Mouse (Mus musculus): ENCODE results near the gene Tmem163. TPM values are rescaled to one million over a fixed set of nuclear protein-coding genes. Genes with fewer than 3 reads are reported as not detected.

Gene Tmem163
- polyA plus RNA-seq, 1 experiment from 2014 or later: 31.6 TPM

GRCm38 (mm10) chr1:127470175-127470574 lies 209.2 kb downstream of the Tmem163 start:
- Histone ChIP-seq H3K9ac (ENCODE audit: low read length) (no peak overlapping the region), H3K4me1 (ENCODE audit: control insufficient read depth in 2 of 2, insufficient read depth in 2 of 2, low read length in 2 of 2) (peaks cover 13 to 28% of the 10 kb centered on the region in 2 experiments), H3K9me3 (ENCODE audit: control insufficient read depth, low read length) (no peaks in the 10 kb centered on the region), H3K36me3 (ENCODE audit: control insufficient read depth, insufficient read depth, low read length) (peaks cover 16% of the 10 kb centered on the region; the same call in 1 of the 2 replicates), H3K4me2 (ENCODE audit: low read length) (no peak overlapping the region), H3K27ac (replicated peaks in 1 of 2; ENCODE audit: control insufficient read depth in 1 of 2, insufficient read depth in 1 of 2, low read depth in 2 of 2, low read length in 2 of 2) (no peak overlapping the region), H3K4me3 (ENCODE audit: control insufficient read depth in 1 of 2, insufficient read depth in 1 of 2, low read depth in 1 of 2, low read length in 2 of 2) (no peak overlapping the region), H3K27me3 (ENCODE audit: control insufficient read depth, insufficient read depth, low read length) (no peaks in the 10 kb centered on the region)
- 82% methylated on average over 4 of the region's 4 CpGs for WGBS
- no peak for ATAC-seq (ENCODE audit: insufficient number of reproducible peaks, insufficient read depth, low FRiP score, low read depth)

DNA sequence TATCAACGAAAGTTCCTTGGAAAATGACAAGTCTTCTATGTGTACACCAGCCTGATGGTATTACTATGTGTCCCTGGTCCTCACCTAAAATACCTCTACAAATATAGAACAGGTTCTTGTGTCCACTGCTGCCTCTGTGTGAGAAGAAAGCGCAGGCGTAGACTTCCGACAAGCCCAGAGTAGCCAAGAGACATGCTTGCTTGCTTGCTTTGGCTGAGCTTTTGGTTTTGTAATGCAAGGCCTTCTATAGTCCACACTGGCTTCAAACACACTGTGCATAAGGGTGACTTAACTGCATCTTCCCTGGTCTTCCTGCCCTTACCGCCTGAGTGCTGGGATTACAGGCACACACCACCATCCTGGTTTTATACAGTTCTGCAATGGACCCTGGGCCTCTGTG lies 212.1 kb downstream of the Tmem163 start:
- Histone ChIP-seq H3K36me3 (ENCODE audit: control insufficient read depth, insufficient read depth, low read length) (peaks cover 16% of the 10 kb centered on the region; the same call in 1 of the 2 replicates), H3K27me3 (ENCODE audit: control insufficient read depth, insufficient read depth, low read length) (no peaks in the 10 kb centered on the region), H3K4me1 (ENCODE audit: control insufficient read depth in 2 of 2, insufficient read depth in 2 of 2, low read length in 2 of 2) (peaks cover 7 to 19% of the 10 kb centered on the region in 2 experiments), H3K27ac (replicated peaks in 1 of 2; ENCODE audit: control insufficient read depth in 1 of 2, insufficient read depth in 1 of 2, low read depth in 2 of 2, low read length in 2 of 2) (no peak overlapping the region), H3K4me2 (ENCODE audit: low read length) (no peak overlapping the region), H3K4me3 (ENCODE audit: control insufficient read depth in 1 of 2, insufficient read depth in 1 of 2, low read depth in 1 of 2, low read length in 2 of 2) (no peak overlapping the region), H3K9me3 (ENCODE audit: control insufficient read depth, low read length) (no peaks in the 10 kb centered on the region), H3K9ac (ENCODE audit: low read length) (no peak overlapping the region)
- 89% methylated on average over 5 of the region's 5 CpGs for WGBS
- no peak for ATAC-seq (ENCODE audit: insufficient number of reproducible peaks, insufficient read depth, low FRiP score, low read depth)

GRCm38 (mm10) chr1:127465292-127465691 lies 214.1 kb downstream of the Tmem163 start:
- Histone ChIP-seq H3K36me3 (ENCODE audit: control insufficient read depth, insufficient read depth, low read length) (peaks cover 9% of the 10 kb centered on the region), H3K4me2 (ENCODE audit: low read length) (peak overlapping the region; percentile 33), H3K9ac (ENCODE audit: low read length) (no peak overlapping the region), H3K4me3 (ENCODE audit: control insufficient read depth in 1 of 2, insufficient read depth in 1 of 2, low read depth in 1 of 2, low read length in 2 of 2) (no peak overlapping the region), H3K4me1 (ENCODE audit: control insufficient read depth in 2 of 2, insufficient read depth in 2 of 2, low read length in 2 of 2) (peaks cover 7 to 20% of the 10 kb centered on the region in 2 experiments; a peak in 3 of 4 replicates), H3K27ac (replicated peaks in 1 of 2; ENCODE audit: control insufficient read depth in 1 of 2, insufficient read depth in 1 of 2, low read depth in 2 of 2, low read length in 2 of 2) (peak overlapping the region; percentile 19 to 59), H3K9me3 (ENCODE audit: control insufficient read depth, low read length) (no peaks in the 10 kb centered on the region), H3K27me3 (ENCODE audit: control insufficient read depth, insufficient read depth, low read length) (no peaks in the 10 kb centered on the region)
- no peak for ATAC-seq (ENCODE audit: insufficient number of reproducible peaks, insufficient read depth, low FRiP score, low read depth)
- WGBS: 5% methylated on average over 6 of the region's 6 CpGs

DNA sequence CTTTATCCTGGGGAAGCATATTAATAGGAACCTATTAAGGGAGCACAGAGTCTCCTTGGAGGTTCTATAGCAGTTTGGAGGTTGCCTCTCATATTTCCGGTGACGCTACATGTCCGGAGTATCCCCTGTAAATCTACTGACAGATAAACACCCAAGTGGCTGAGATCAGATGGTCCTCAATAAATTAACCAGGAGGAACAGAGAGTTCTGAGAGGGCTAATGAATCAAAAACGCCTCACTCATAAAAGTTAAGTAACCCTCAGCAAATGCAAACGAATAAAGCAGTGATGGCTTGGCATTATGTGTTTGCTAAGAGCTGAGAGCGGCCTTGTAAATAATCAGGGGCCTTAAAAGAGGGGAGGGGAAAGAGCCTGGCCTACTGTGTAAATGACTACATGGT lies 215.3 kb downstream of the Tmem163 start:
- H3K4me1 ChIP-seq (ENCODE audit: control insufficient read depth in 2 of 2, insufficient read depth in 2 of 2, low read length in 2 of 2): peaks cover 7 to 20% of the 10 kb centered on the region in 2 experiments; a peak in 3 of 4 replicates
- H3K4me3 ChIP-seq (ENCODE audit: control insufficient read depth in 1 of 2, insufficient read depth in 1 of 2, low read depth in 1 of 2, low read length in 2 of 2): no peak overlapping the region
- no peak overlapping the region for H3K4me2 ChIP-seq (ENCODE audit: low read length)
- H3K36me3 ChIP-seq (ENCODE audit: control insufficient read depth, insufficient read depth, low read length): peaks cover 9% of the 10 kb centered on the region
- no peak for ATAC-seq (ENCODE audit: insufficient number of reproducible peaks, insufficient read depth, low FRiP score, low read depth)
- no peak overlapping the region for H3K9ac ChIP-seq (ENCODE audit: low read length)
- H3K9me3 ChIP-seq (ENCODE audit: control insufficient read depth, low read length): no peaks in the 10 kb centered on the region
- no peak overlapping the region for H3K27ac ChIP-seq (replicated peaks in 1 of 2; ENCODE audit: control insufficient read depth in 1 of 2, insufficient read depth in 1 of 2, low read depth in 2 of 2, low read length in 2 of 2)
- no peaks in the 10 kb centered on the region for H3K27me3 ChIP-seq (ENCODE audit: control insufficient read depth, insufficient read depth, low read length)
- WGBS: 94% methylated on average over 6 of the region's 6 CpGs

DNA sequence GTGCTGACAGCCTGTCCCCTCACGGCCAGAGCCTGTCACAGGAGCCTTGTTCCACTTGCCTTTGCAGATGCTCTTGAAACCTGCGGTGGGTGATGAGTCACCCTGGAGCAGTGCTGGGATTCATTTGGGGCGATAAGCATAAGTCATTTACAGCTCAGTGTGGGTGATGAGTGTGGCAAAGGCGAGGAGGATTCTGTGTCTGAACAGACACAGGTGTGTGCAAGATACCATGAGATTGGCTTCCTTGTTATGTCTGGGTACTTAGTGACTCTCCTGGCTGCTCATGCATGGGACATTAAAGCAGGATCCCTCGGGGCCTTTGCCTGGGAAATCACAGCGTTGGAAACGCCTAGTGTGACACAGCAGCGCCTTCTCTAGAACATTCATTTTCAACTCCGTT lies 218.3 kb downstream of the Tmem163 start:
- H3K9me3 ChIP-seq (ENCODE audit: control insufficient read depth, low read length): no peaks in the 10 kb centered on the region
- H3K4me2 ChIP-seq (ENCODE audit: low read length): no peak overlapping the region
- no peak overlapping the region for H3K4me3 ChIP-seq (ENCODE audit: control insufficient read depth in 1 of 2, insufficient read depth in 1 of 2, low read depth in 1 of 2, low read length in 2 of 2)
- 53% methylated on average over 9 of the region's 9 CpGs for WGBS
- ATAC-seq (ENCODE audit: insufficient number of reproducible peaks, insufficient read depth, low FRiP score, low read depth): no peak
- H3K36me3 ChIP-seq (ENCODE audit: control insufficient read depth, insufficient read depth, low read length): peaks cover 9% of the 10 kb centered on the region
- peak overlapping the region; percentile 41; the same call in 1 of the 2 replicates for H3K9ac ChIP-seq (ENCODE audit: low read length)
- H3K4me1 ChIP-seq (ENCODE audit: control insufficient read depth in 2 of 2, insufficient read depth in 2 of 2, low read length in 2 of 2): peaks cover 7 to 20% of the 10 kb centered on the region in 2 experiments; a peak in 3 of 4 replicates
- H3K27me3 ChIP-seq (ENCODE audit: control insufficient read depth, insufficient read depth, low read length): no peaks in the 10 kb centered on the region
- no peak overlapping the region for H3K27ac ChIP-seq (replicated peaks in 1 of 2; ENCODE audit: control insufficient read depth in 1 of 2, insufficient read depth in 1 of 2, low read depth in 2 of 2, low read length in 2 of 2)

DNA sequence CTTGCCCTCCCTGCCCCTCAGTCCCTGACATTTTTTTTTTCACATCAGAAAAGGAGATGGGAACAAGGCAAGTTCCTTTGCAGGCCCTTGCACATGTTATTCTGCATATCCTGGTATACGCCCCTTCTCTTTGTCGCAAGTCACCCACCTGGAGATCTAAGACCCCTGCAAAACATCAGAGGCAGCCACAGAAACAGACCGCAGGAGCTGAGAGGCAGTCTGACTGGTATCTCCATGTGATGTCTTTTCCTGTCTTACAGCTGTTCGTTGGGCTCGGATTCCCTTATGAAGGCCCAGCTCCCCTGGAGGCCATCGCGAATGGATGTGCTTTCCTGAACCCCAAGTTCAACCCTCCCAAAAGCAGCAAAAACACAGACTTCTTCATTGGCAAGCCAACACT lies 219.8 kb downstream of the Tmem163 start:
- 83% methylated on average over 7 of the region's 7 CpGs for WGBS
- Histone ChIP-seq H3K9me3 (ENCODE audit: control insufficient read depth, low read length) (no peaks in the 10 kb centered on the region), H3K4me1 (ENCODE audit: control insufficient read depth in 2 of 2, insufficient read depth in 2 of 2, low read length in 2 of 2) (peaks cover 0 to 6% of the 10 kb centered on the region in 2 experiments; a peak in 2 of 4 replicates)

GRCm38 (mm10) chr1:127459015-127459451 lies 220.3 kb downstream of the Tmem163 start:
- Histone ChIP-seq H3K9me3 (ENCODE audit: control insufficient read depth, low read length) (no peaks in the 10 kb centered on the region), H3K27me3 (ENCODE audit: control insufficient read depth, insufficient read depth, low read length) (no peaks in the 10 kb centered on the region), H3K27ac (replicated peaks in 1 of 2; ENCODE audit: control insufficient read depth in 1 of 2, insufficient read depth in 1 of 2, low read depth in 2 of 2, low read length in 2 of 2) (no peak overlapping the region), H3K4me2 (ENCODE audit: low read length) (no peak overlapping the region), H3K4me1 (ENCODE audit: control insufficient read depth in 2 of 2, insufficient read depth in 2 of 2, low read length in 2 of 2) (peaks cover 0 to 5% of the 10 kb centered on the region in 2 experiments; a peak in 1 of 4 replicates), H3K9ac (ENCODE audit: low read length) (no peak overlapping the region), H3K36me3 (ENCODE audit: control insufficient read depth, insufficient read depth, low read length) (peaks cover 9% of the 10 kb centered on the region), H3K4me3 (ENCODE audit: control insufficient read depth in 1 of 2, insufficient read depth in 1 of 2, low read depth in 1 of 2, low read length in 2 of 2) (no peak overlapping the region)
- WGBS: 18% methylated on average over 6 of the region's 6 CpGs
- no peak for ATAC-seq (ENCODE audit: insufficient number of reproducible peaks, insufficient read depth, low FRiP score, low read depth)

More for the DNA sequence above, 219.8 kb downstream of the Tmem163 start:
- H3K27ac ChIP-seq (replicated peaks in 1 of 2; ENCODE audit: control insufficient read depth in 1 of 2, insufficient read depth in 1 of 2, low read depth in 2 of 2, low read length in 2 of 2): no peak overlapping the region
- H3K4me3 ChIP-seq (ENCODE audit: control insufficient read depth in 1 of 2, insufficient read depth in 1 of 2, low read depth in 1 of 2, low read length in 2 of 2): no peak overlapping the region
- H3K36me3 ChIP-seq (ENCODE audit: control insufficient read depth, insufficient read depth, low read length): peaks cover 9% of the 10 kb centered on the region
- H3K27me3 ChIP-seq (ENCODE audit: control insufficient read depth, insufficient read depth, low read length): no peaks in the 10 kb centered on the region
- H3K4me2 ChIP-seq (ENCODE audit: low read length): no peak overlapping the region
- ATAC-seq (ENCODE audit: insufficient number of reproducible peaks, insufficient read depth, low FRiP score, low read depth): no peak
- no peak overlapping the region for H3K9ac ChIP-seq (ENCODE audit: low read length)

- Histone ChIP-seq H3K36me3 (ENCODE audit: control insufficient read depth, insufficient read depth, low read length) (peaks cover 17% of the 10 kb centered on the region), H3K4me3 (ENCODE audit: control insufficient read depth in 1 of 2, insufficient read depth in 1 of 2, low read depth in 1 of 2, low read length in 2 of 2) (no peak overlapping the region), H3K27ac (replicated peaks in 1 of 2; ENCODE audit: control insufficient read depth in 1 of 2, insufficient read depth in 1 of 2, low read depth in 2 of 2, low read length in 2 of 2) (no peak overlapping the region), H3K4me1 (ENCODE audit: control insufficient read depth in 2 of 2, insufficient read depth in 2 of 2, low read length in 2 of 2) (no peaks in the 10 kb centered on the region), H3K4me2 (ENCODE audit: low read length) (no peak overlapping the region), H3K9me3 (ENCODE audit: control insufficient read depth, low read length) (0 out of 2 replicates have a peak, but pooled peaks cover 6% of the 10 kb centered on the region), H3K9ac (ENCODE audit: low read length) (no peak overlapping the region), H3K27me3 (ENCODE audit: control insufficient read depth, insufficient read depth, low read length) (no peaks in the 10 kb centered on the region)
- ATAC-seq (ENCODE audit: insufficient number of reproducible peaks, insufficient read depth, low FRiP score, low read depth): no peak
- 88% methylated on average over 6 of the region's 6 CpGs for WGBS
These were observed 226.0 kb downstream of the Tmem163 start for GRCm38 (mm10) chr1:127453397-127453796.
